8 mouse cellular contexts compared by ENCODE assay signal in the genomic region with DNA sequence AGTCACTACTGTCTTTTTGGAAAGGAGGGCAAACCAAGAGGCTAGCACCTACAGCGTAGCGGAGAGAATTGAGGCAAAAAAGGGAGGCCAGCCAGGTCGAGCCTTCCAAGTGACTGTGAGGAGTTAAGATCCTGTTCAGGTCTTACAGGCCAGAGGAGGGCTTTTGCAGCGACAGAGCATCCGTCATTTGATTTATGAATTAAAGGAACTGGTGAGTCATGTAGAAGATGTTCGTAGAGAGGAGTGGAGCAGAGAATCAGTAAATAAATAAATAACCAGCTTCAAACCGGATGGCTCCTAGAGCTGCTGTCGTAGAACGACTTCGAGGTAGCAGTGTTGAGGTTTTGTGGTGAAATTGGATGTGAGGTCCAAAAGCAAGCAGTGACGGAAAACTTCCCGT. TPM values are rescaled to one million over a fixed set of nuclear protein-coding genes. Genes with fewer than 3 reads are reported as not detected.
DNase-seq lines count a peak whose midpoint lies in the region; ATAC-seq and TF ChIP-seq lines count a peak whose summit lies in the region.

No protein-coding gene starts in this region.

- H3K9ac ChIP-seq in hindbrain, embryonic 12.5 days: peak overlapping the region; percentile 88
- H3K9ac ChIP-seq in liver, embryonic 14.5 days (replicated peaks): peak overlapping the region; percentile 97

- H3K4me1 ChIP-seq in hindbrain, embryonic 12.5 days: peaks cover 18% of the 10 kb centered on the region
- H3K4me1 ChIP-seq in liver, embryonic 14.5 days (replicated peaks; ENCODE audit: control insufficient read depth in 2 of 2, insufficient read depth in 2 of 2, low read length in 1 of 2): peaks cover 21 to 22% of the 10 kb centered on the region in 2 experiments

- 55% methylated on average over 12 of the region's 12 CpGs for WGBS in hindbrain, embryonic 12.5 days
- 12% methylated on average over 12 of the region's 12 CpGs for WGBS in liver, embryonic 14.5 days (ENCODE audit: insufficient replicate concordance)

- H3K27ac ChIP-seq in hindbrain, embryonic 12.5 days: no peak overlapping the region; the same call in 1 of the 2 replicates
- no peak overlapping the region for H3K27ac ChIP-seq in liver, embryonic 14.5 days

- ATAC-seq in hindbrain, embryonic 12.5 days (ENCODE audit: low FRiP score): no peak
- no peak for ATAC-seq in liver, embryonic 14.5 days (ENCODE audit: insufficient read depth)

- TF ChIP-seq EP300 in liver, embryonic 14.5 days (IDR thresholded peaks at IDR 0.05; ENCODE audit: low read depth): no peak

- TF ChIP-seq CTCF in liver, embryonic 14.5 days (IDR thresholded peaks at IDR 0.05; ENCODE audit: low read depth): no peak

- peak overlapping the region; percentile 89 for H3K4me2 ChIP-seq in hindbrain, embryonic 12.5 days (replicated peaks)
- H3K4me2 ChIP-seq in liver, embryonic 14.5 days (ENCODE audit: low read depth): peak overlapping the region; percentile 98

- peak; percentile 21 for DNase-seq in thymus, postnatal 0 days (ENCODE audit: low spot score)
- no peak for DNase-seq in thymus, postnatal 10 days (ENCODE audit: low spot score in 2 of 2)
- DNase-seq in cerebellum, postnatal 25 days: peak; percentile 8 to 12
- peak in 1 of 3 experiments; percentile 17 for DNase-seq in liver, embryonic 14.5 days (ENCODE audit: low read depth in 3 of 3, low spot score in 3 of 3)
- DNase-seq in splenic B cell, adult 2 months (ENCODE audit: low read depth, low spot score): peak; percentile 37
- DNase-seq in spleen, postnatal 4 days (ENCODE audit: low spot score in 2 of 2): no peak
- no peak for DNase-seq in gastrocnemius, adult 8-10 months (ENCODE audit: low spot score in 2 of 2)

- peak overlapping the region; percentile 78 for H3K4me3 ChIP-seq in hindbrain, embryonic 12.5 days
- peak overlapping the region; percentile 71 to 84 for H3K4me3 ChIP-seq in liver, embryonic 14.5 days (ENCODE audit: insufficient read depth in 1 of 2, low read depth in 2 of 2, low read length in 2 of 2)

- no peaks in the 10 kb centered on the region for H3K9me3 ChIP-seq in hindbrain, embryonic 12.5 days (replicated peaks)
- H3K9me3 ChIP-seq in liver, embryonic 14.5 days (ENCODE audit: control insufficient read depth, low read length): no peaks in the 10 kb centered on the region

- peaks cover 29% of the 10 kb centered on the region for H3K36me3 ChIP-seq in hindbrain, embryonic 12.5 days
- peaks cover 19% of the 10 kb centered on the region for H3K36me3 ChIP-seq in liver, embryonic 14.5 days (replicated peaks; ENCODE audit: control insufficient read depth, insufficient read depth, low read depth)
- peaks cover 6% of the 10 kb centered on the region for H3K36me3 ChIP-seq in splenic B cell, adult 2 months (ENCODE audit: control insufficient read depth, insufficient read depth, low read length, poor library complexity, severe bottlenecking)

- H3K27me3 ChIP-seq in hindbrain, embryonic 12.5 days: no peaks in the 10 kb centered on the region
- H3K27me3 ChIP-seq in liver, embryonic 14.5 days (ENCODE audit: control insufficient read depth, insufficient read depth, low read length): no peaks in the 10 kb centered on the region
- no peaks in the 10 kb centered on the region for H3K27me3 ChIP-seq in splenic B cell, adult 2 months (ENCODE audit: control insufficient read depth, insufficient read depth, low read length, poor library complexity, severe bottlenecking)

RNA-seq across cellular contexts. Expression of gene Cage1, which starts 0.9 kb away (rescaled TPM):
- 1.0 and 1.2 TPM in 2 replicates for polyA plus RNA-seq in thymus, postnatal 0 days (2015; fragmentation: Nextera tagmentation; extraction: Ambion mirVana)
- 1.7 and 2.0 TPM in 2 replicates for polyA plus RNA-seq in hindbrain, embryonic 12.5 days (2016; fragmentation: Nextera tagmentation; extraction: Ambion mirVana)
- polyA plus RNA-seq in liver, embryonic 14.5 days (2012; rRNA removed): 0.10 and 0.15 TPM in 2 replicates
- 0.25 and 0.56 TPM in 2 replicates for polyA plus RNA-seq in liver, embryonic 14.5 days (2014; fragmentation: Nextera tagmentation; extraction: Ambion mirVana)
- 1 to 10 TPM; 1.2 to 1.6 (median 1.3) TPM for total RNA-seq in gastrocnemius, adult 8-10 months (2022)

RNA-seq across cellular contexts. Expression of gene Riok1, which starts 1.0 kb away (rescaled TPM):
- polyA plus RNA-seq in thymus, postnatal 0 days (2015; fragmentation: Nextera tagmentation; extraction: Ambion mirVana): 57.5 and 70.8 TPM in 2 replicates
- 55.4 and 66.8 TPM in 2 replicates for polyA plus RNA-seq in hindbrain, embryonic 12.5 days (2016; fragmentation: Nextera tagmentation; extraction: Ambion mirVana)
- 6.9 and 13.0 TPM in 2 replicates for polyA plus RNA-seq in liver, embryonic 14.5 days (2012; rRNA removed)
- 17.5 and 18.0 TPM in 2 replicates for polyA plus RNA-seq in liver, embryonic 14.5 days (2014; fragmentation: Nextera tagmentation; extraction: Ambion mirVana)
- total RNA-seq in gastrocnemius, adult 8-10 months (2022): 10 to 100 TPM in 1 of 4 experiments, 1 to 10 TPM in 3; 5.2 to 10.7 (median 7.3) TPM

RNA-seq across cellular contexts. Expression of gene Ssr1, which starts 43.8 kb away (rescaled TPM):
- polyA plus RNA-seq in thymus, postnatal 0 days (2015; fragmentation: Nextera tagmentation; extraction: Ambion mirVana): 79.5 and 87.2 TPM in 2 replicates
- 101 and 118 TPM in 2 replicates for polyA plus RNA-seq in hindbrain, embryonic 12.5 days (2016; fragmentation: Nextera tagmentation; extraction: Ambion mirVana)
- 7.5 and 17.0 TPM in 2 replicates for polyA plus RNA-seq in liver, embryonic 14.5 days (2012; rRNA removed)
- 71.9 and 74.3 TPM in 2 replicates for polyA plus RNA-seq in liver, embryonic 14.5 days (2014; fragmentation: Nextera tagmentation; extraction: Ambion mirVana)
- 10 to 100 TPM; 66.3 to 73.3 (median 69.5) TPM for total RNA-seq in gastrocnemius, adult 8-10 months (2022)

Comparison
In these comparisons a context has a peak if more than half of its experiments do, and no peak if none do; other contexts are left out.
1. DNase-seq: peak in thymus, postnatal 0 days (single experiment), cerebellum, postnatal 25 days (2 of 2) and splenic B cell, adult 2 months (single experiment); none in thymus, postnatal 10 days (0 of 2), spleen, postnatal 4 days (0 of 2) and gastrocnemius, adult 8-10 months (0 of 2).